Mouse (Mus musculus) midbrain, embryonic 14.5 days (tissue): Measurements from ENCODE around the gene Stra6l. TPM values are rescaled to one million over a fixed set of nuclear protein-coding genes. Genes with fewer than 3 reads are reported as not detected.
A peak's percentile ranks its signal among the peaks of the same experiment; 100 is the strongest.

Experiments used
- ATAC-seq: fragments of 200-750 bp; cut with Nextera tagmentation; 2 replicates; pipeline ENCODE4 v1.8.0; 2017; ENCODE audit warnings: moderate number of reproducible peaks, moderate library complexity; ENCODE audit not compliant: low FRiP score, low TSS enrichment
- DNase-seq: peaks from one replicate; pipeline ENCODE4 v3.0.0-alpha.2; 2015
- H3K27ac ChIP-seq: fragments of 300-500 bp; sonication (generic); replicated peaks from 2 replicates; pipeline ENCODE4 v1.5.1; 2014; ENCODE audit warnings: mild to moderate bottlenecking, low read depth, low read length, moderate library complexity
- H3K27me3 ChIP-seq: fragments of 300-500 bp; sonication (generic); 2 replicates; pipeline ENCODE4 v1.6.1; 2014; ENCODE audit warnings: low read length, control low read depth, mixed read lengths; ENCODE audit not compliant: control insufficient read depth, insufficient read depth
- H3K36me3 ChIP-seq: fragments of 300-500 bp; sonication (generic); 2 replicates; pipeline ENCODE4 v1.6.1; 2014; ENCODE audit warnings: low read length, control low read depth; ENCODE audit not compliant: control insufficient read depth, insufficient read depth
- H3K4me1 ChIP-seq: fragments of 300-500 bp; sonication (generic); 2 replicates; pipeline ENCODE4 v1.6.1; 2014; ENCODE audit warnings: mild to moderate bottlenecking, antibody characterized with exemption, low read length, control low read depth; ENCODE audit not compliant: control insufficient read depth, insufficient read depth
- H3K4me2 ChIP-seq: fragments of 300-500 bp; sonication (generic); 2 replicates; pipeline ENCODE4 v1.6.1; 2014; ENCODE audit warnings: mild to moderate bottlenecking, low read length, moderate library complexity
- H3K4me3 ChIP-seq: fragments of 300-500 bp; sonication (generic); replicated peaks from 2 replicates; pipeline ENCODE4 v1.5.1; 2014; ENCODE audit warnings: low read depth, low read length
- H3K9ac ChIP-seq: fragments of 300-500 bp; sonication (generic); replicated peaks from 2 replicates; pipeline ENCODE4 v1.6.1; 2014; ENCODE audit warnings: mild to moderate bottlenecking, low read length, moderate library complexity
- H3K9me3 ChIP-seq: fragments of 300-500 bp; sonication (generic); 2 replicates; pipeline ENCODE4 v1.6.1; 2016; ENCODE audit warnings: low read length, control low read depth, mixed read lengths; ENCODE audit not compliant: control insufficient read depth
- WGBS: fragments of 180-500 bp; shearing (Covaris S2); extraction: QIAGEN DNeasy Blood & Tissue Kit; methylation state at CpG from one replicate; pipeline ENCODE4 v1.1.7; 2014; 5-methylcytosine and 5-hydroxymethylcytosine counted together
- polyA plus RNA-seq: library from polyadenylated mRNA; unstranded; fragments of >200 nt; fragmentation: Nextera tagmentation; extraction: Ambion mirVana; gene quantifications from 2 replicates; pipeline ENCODE4 v1.2.1, GENCODE M21; 2014

Stra6l gene
- polyA plus RNA-seq, 1 experiment from 2014 or later: 1.7 TPM

- peak overlapping the region; percentile 3 for H3K4me3 ChIP-seq
- H3K9me3 ChIP-seq: no peaks in the 10 kb centered on the region
- peak overlapping the region; percentile 50 for H3K4me2 ChIP-seq
- peaks cover 64% of the 10 kb centered on the region for H3K4me1 ChIP-seq
- no peaks in the 10 kb centered on the region for H3K27me3 ChIP-seq
- peak; percentile 62 for ATAC-seq
- peak overlapping the region; percentile 92 for H3K27ac ChIP-seq
- peak overlapping the region; percentile 39 for H3K9ac ChIP-seq
- under 1% methylated on average over 17 of the region's 17 CpGs for WGBS
- H3K36me3 ChIP-seq: peaks cover 20% of the 10 kb centered on the region
- DNase-seq: peak; percentile 83
Observed at GRCm38 (mm10) chr4:45819208-45819931, 29.1 kb upstream of the Stra6l start.

DNA sequence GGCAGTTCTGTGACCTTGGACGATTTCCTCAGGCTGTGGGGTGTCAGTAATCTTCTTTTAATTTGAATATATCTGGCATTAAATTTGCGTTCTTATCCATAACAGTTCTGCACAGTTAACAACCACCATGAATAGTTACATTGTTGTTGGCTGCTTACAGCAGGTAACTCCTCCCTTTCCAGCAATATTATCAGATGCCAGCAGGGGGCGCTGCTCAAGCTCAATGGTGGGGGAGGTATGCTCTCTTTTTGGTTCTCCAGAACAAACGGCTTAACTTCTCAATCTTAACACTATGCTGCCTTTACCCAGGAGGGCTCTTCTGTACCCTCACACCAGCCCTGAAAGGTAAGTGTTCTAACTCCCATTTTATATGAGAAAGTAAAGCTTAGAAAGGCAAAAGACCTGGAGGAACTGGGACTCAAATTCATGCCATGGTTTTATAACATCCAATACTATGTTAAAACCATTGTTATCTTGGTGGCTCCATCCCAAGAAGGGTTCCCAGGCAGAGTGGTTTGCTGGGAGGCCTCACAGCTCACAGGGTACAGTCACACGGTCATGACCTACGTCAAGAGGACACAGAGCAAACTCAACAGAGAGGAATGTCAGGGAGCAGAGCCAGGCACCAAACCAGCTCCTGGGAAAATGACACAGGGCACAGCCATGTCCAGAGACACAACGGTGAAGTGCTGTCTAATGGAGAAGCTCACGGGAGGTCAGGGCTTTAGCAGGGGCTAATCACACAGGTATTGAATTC lies 28.2 kb upstream of the Stra6l start:
- Histone ChIP-seq H3K36me3 (peaks cover 11% of the 10 kb centered on the region; the same call in 1 of the 2 replicates), H3K4me3 (peak overlapping the region; percentile 3; the same call in 1 of the 2 replicates), H3K27ac (peak overlapping the region; percentile 92), H3K9me3 (no peaks in the 10 kb centered on the region), H3K4me2 (peak overlapping the region; percentile 50), H3K27me3 (no peaks in the 10 kb centered on the region), H3K4me1 (peaks cover 72% of the 10 kb centered on the region), H3K9ac (no peak overlapping the region)
- ATAC-seq: no peak
- 43% methylated on average over 8 of the region's 8 CpGs for WGBS
- peak; percentile 85 for DNase-seq

DNA sequence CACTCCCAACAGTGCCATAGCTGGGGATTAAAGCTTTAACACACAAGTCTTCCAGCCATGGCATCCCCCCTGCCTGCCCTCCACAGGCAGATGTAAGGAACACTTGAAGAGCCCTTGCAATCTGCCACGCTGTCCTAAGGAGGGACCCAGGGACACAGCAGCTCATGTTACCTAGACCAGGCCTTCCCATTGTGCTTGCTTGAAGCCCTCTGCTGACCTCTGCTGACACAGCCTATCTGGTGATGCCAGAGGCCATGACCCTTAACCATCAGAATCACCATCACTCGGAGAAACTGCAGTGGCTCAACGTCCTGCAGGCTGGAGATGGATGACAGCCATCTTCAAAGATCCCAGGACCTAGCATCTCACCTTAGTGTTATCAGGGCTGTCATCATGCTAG lies 26.5 kb upstream of the Stra6l start:
- Histone ChIP-seq H3K4me3 (no peak overlapping the region), H3K9ac (no peak overlapping the region), H3K9me3 (no peaks in the 10 kb centered on the region), H3K27ac (peak overlapping the region; percentile 92), H3K36me3 (peaks cover 6% of the 10 kb centered on the region; the same call in 1 of the 2 replicates), H3K4me1 (peaks cover 60% of the 10 kb centered on the region), H3K4me2 (peak overlapping the region; percentile 3; the same call in 1 of the 2 replicates), H3K27me3 (peaks cover 14% of the 10 kb centered on the region; the same call in 1 of the 2 replicates)
- WGBS: 24% methylated on average over 3 of the region's 3 CpGs
- ATAC-seq: no peak
- DNase-seq: no peak

DNA sequence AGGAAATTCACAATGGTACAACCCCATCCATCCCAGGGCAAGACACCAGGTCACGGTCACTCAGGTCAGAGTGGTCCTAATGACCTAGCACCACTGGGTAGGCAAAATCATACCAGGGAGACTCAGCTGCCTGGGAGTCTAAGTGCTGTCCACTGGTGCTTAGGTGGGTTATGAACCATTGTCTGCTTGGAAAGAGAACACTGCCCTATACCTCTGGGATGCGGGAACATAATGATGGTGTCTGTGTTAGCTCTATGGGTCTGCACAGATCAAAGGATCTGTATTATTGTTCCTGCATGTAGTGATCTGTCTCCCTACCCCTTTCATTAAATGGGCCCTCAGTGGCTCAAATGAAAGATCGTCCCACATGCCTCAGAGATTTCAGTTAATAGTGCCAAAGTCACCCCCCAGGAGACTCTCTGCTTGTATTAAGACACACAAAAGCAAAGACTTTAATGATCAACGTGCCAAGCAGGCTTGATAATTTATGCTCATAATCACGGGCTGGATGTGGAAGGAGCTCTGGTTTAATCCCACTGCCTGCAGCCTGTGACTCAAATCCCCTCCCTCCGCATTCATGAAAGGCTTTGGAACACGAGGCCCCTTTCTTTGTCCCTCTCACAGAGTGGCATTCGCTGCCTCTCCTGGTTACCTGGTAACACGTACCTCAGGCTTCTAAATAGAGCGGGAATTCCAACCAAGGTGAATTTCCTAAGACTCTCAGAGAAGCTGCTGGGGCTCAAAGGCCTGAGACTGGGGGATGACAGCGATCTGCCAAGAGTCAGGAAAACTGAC lies 25.5 kb upstream of the Stra6l start:
- DNase-seq: peak; percentile 88
- Histone ChIP-seq H3K4me3 (peak overlapping the region; percentile 65), H3K9ac (peak overlapping the region; percentile 84), H3K27ac (peak overlapping the region; percentile 92), H3K36me3 (peaks cover 6% of the 10 kb centered on the region; the same call in 1 of the 2 replicates), H3K9me3 (no peaks in the 10 kb centered on the region), H3K4me2 (peak overlapping the region; percentile 71), H3K4me1 (peaks cover 63% of the 10 kb centered on the region), H3K27me3 (peaks cover 17% of the 10 kb centered on the region; the same call in 1 of the 2 replicates)
- peak; percentile 36; the same call in 1 of the 2 replicates for ATAC-seq
- 6% methylated on average over 11 of the region's 11 CpGs for WGBS

GRCm38 (mm10) chr4:45824049-45824760 lies 24.3 kb upstream of the Stra6l start:
- WGBS: 2% methylated on average over 10 of the region's 10 CpGs
- Histone ChIP-seq H3K4me2 (peak overlapping the region; percentile 71), H3K27me3 (peaks cover 17% of the 10 kb centered on the region; the same call in 1 of the 2 replicates), H3K4me1 (peaks cover 52% of the 10 kb centered on the region), H3K4me3 (peak overlapping the region; percentile 65), H3K36me3 (peaks cover 6% of the 10 kb centered on the region; the same call in 1 of the 2 replicates), H3K9me3 (no peaks in the 10 kb centered on the region), H3K27ac (peak overlapping the region; percentile 92), H3K9ac (peak overlapping the region; percentile 84)
- ATAC-seq (peak; percentile 59), DNase-seq (peak; percentile 87)

GRCm38 (mm10) chr4:45824761-45825556 lies 23.5 kb upstream of the Stra6l start:
- H3K9me3 ChIP-seq: no peaks in the 10 kb centered on the region
- H3K27me3 ChIP-seq: peaks cover 17% of the 10 kb centered on the region; the same call in 1 of the 2 replicates
- peaks cover 51% of the 10 kb centered on the region for H3K4me1 ChIP-seq
- peaks cover 6% of the 10 kb centered on the region; the same call in 1 of the 2 replicates for H3K36me3 ChIP-seq
- peak overlapping the region; percentile 71 for H3K4me2 ChIP-seq
- H3K4me3 ChIP-seq: peak overlapping the region; percentile 65
- ATAC-seq: no peak
- peak overlapping the region; percentile 92 for H3K27ac ChIP-seq
- peak overlapping the region; percentile 84 for H3K9ac ChIP-seq
- WGBS: 24% methylated on average over 14 of the region's 14 CpGs
- DNase-seq: peak; percentile 31

DNA sequence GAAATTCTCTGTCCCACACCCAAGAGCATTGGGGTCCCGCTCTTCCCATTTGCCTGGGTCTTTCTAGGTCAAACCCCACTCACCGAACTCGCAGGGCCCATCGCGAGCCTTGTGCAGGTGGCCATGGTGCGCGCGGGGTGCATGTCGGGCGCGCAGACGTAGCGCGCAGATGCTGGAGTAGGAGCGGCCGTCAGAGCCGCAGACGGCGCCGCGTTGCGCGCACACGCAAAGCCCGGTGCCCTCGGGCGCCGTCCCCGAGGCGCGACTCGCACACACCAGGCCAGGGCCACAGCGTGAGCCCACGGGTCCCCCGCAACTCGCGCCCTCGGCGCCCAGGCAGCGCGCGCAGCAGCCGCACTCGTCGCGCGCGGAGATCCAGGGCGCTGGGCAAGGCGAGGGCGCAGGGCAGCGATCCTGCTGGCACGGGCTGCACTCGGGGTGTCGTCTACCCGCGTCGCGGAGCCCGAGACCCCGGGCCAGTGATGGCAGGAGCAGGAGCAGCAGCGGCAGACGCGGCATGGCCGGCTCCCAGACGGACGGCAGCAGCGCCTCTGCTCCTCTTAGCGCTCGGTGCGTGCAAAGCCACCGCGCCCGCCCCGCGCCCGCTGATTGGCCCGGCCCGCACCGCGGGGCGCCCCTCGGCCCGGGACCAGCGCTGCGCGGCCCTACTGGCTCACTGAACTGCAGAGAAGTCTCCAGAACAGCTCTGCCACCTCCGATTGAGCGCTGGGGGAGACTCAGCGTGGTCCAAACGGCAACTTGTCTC lies 22.0 kb upstream of the Stra6l start, which contains the start of gene Igfbpl1:
Igfbpl1 (minus strand) TSS at position 649 of the 766 bp plus-strand sequence.
- H3K4me1 ChIP-seq: peaks cover 56% of the 10 kb centered on the region
- DNase-seq (peak; percentile 83), ATAC-seq (peak; percentile 34; the same call in 1 of the 2 replicates)
- H3K4me2 ChIP-seq: peak within 1 kb of the TSS; percentile 71
- no peaks in the 10 kb centered on the region for H3K9me3 ChIP-seq
- no peaks in the 10 kb centered on the region for H3K36me3 ChIP-seq
- H3K9ac ChIP-seq: peak within 1 kb of the TSS; percentile 84
- H3K4me3 ChIP-seq: peak within 1 kb of the TSS; percentile 65
- WGBS: under 1% methylated on average over 91 of the region's 91 CpGs
- H3K27me3 ChIP-seq: peaks cover 17% of the 10 kb centered on the region; the same call in 1 of the 2 replicates
- H3K27ac ChIP-seq: peak within 1 kb of the TSS; percentile 92
